Mouse (Mus musculus) liver, embryonic 16.5 days (tissue): Measurements from ENCODE around the gene Fam19a1. TPM values are rescaled to one million over a fixed set of nuclear protein-coding genes. Genes with fewer than 3 reads are reported as not detected.

Experiments used
- ATAC-seq: fragments of 200-750 bp; cut with Nextera tagmentation; 2 replicates; pipeline ENCODE4 v1.8.0; 2017; ENCODE audit warnings: low read depth, mild to moderate bottlenecking, moderate number of reproducible peaks, moderate library complexity
- H3K27ac ChIP-seq: fragments of 300-500 bp; sonication (generic); 2 replicates; pipeline ENCODE4 v1.5.1; 2014; ENCODE audit warnings: mild to moderate bottlenecking, low read length
- H3K27me3 ChIP-seq: fragments of 300-500 bp; sonication (generic); 2 replicates; pipeline ENCODE4 v1.6.1; 2014; ENCODE audit warnings: low read depth, low read length, mixed read lengths; ENCODE audit not compliant: control insufficient read depth, insufficient read depth
- H3K36me3 ChIP-seq: fragments of 300-500 bp; sonication (generic); 2 replicates; pipeline ENCODE4 v1.6.1; 2014; ENCODE audit warnings: mild to moderate bottlenecking; ENCODE audit not compliant: control insufficient read depth, insufficient read depth
- H3K4me1 ChIP-seq: fragments of 300-500 bp; sonication (generic); 2 replicates; pipeline ENCODE4 v1.6.1; 2014; ENCODE audit warnings: low read depth, low read length, mixed read lengths; ENCODE audit not compliant: control insufficient read depth
- H3K4me2 ChIP-seq: fragments of 300-500 bp; sonication (generic); 2 replicates; pipeline ENCODE4 v1.6.1; 2014; ENCODE audit warnings: low read depth, low read length, mixed read lengths
- H3K4me3 ChIP-seq: fragments of 300-500 bp; sonication (generic); 2 replicates; pipeline ENCODE4 v1.5.1; 2014; ENCODE audit warnings: low read depth, mild to moderate bottlenecking, low read length
- H3K9ac ChIP-seq: fragments of 300-500 bp; sonication (generic); 2 replicates; pipeline ENCODE4 v1.6.1; 2014; ENCODE audit warnings: low read depth, low read length
- H3K9me3 ChIP-seq: fragments of 300-500 bp; sonication (generic); replicated peaks from 2 replicates; pipeline ENCODE4 v1.6.1; 2016; ENCODE audit warnings: low read length; ENCODE audit not compliant: control insufficient read depth
- WGBS: fragments of 180-500 bp; shearing (Covaris S2); extraction: QIAGEN DNeasy Blood & Tissue Kit; methylation state at CpG from one replicate; pipeline ENCODE4 v1.1.7; 2014; ENCODE audit not compliant: insufficient replicate concordance; 5-methylcytosine and 5-hydroxymethylcytosine counted together
- polyA plus RNA-seq: library from polyadenylated mRNA; unstranded; fragments of >200 nt; fragmentation: Nextera tagmentation; extraction: Ambion mirVana; gene quantifications from 2 replicates; pipeline ENCODE4 v1.2.1, GENCODE M21; 2015

The Fam19a1 gene
- polyA plus RNA-seq, 1 experiment from 2014 or later = 0.20 TPM

DNA sequence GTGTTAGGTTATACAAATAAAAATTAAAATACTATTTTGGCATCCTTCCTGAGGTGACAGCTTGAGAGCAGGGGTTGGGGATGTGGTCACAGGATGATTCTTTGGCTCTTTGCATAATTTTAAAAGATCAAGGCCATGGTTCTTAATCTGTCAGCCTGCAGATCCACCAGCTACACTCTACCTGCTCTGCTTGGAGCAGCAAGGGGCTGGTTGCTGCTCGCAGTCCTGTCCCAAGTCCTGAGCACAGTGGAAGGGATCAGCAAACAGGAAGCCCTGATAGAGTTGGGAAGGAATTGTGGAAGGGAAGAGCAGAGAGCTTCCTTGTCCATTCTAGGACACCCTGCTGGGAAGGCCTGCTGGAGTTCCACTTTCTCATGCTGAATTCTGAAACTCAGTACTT lies 320.9 kb downstream of the Fam19a1 start:
- Histone ChIP-seq H3K9me3 (no peaks in the 10 kb centered on the region), H3K4me3 (no peak overlapping the region), H3K27ac (no peak overlapping the region), H3K9ac (no peak overlapping the region), H3K4me1 (no peaks in the 10 kb centered on the region), H3K4me2 (no peak overlapping the region), H3K36me3 (no peaks in the 10 kb centered on the region), H3K27me3 (no peaks in the 10 kb centered on the region)
- WGBS = 72% methylated on average over 1 of the region's 1 CpGs
- no peak for ATAC-seq

DNA sequence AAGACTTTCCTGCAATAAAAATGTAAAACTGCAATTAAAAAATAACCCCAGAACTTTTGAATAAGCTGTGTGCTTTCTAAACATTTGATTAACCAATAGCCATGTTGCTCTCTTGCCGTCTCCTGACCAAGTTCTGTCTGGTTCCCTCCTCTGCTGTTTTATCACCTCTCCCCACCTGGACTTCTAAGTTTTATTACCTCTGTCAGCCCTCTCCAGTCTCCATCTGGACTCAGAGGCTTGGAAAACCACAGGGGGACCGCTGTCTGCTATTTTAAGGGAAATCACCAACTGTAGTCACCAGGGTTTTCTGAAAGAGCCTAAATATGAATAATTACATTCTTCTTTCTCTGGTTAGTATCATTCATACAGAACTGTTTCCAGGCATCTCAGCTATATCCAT lies 322.6 kb downstream of the Fam19a1 start:
- Histone ChIP-seq H3K9ac (no peak overlapping the region), H3K27me3 (no peaks in the 10 kb centered on the region), H3K36me3 (no peaks in the 10 kb centered on the region), H3K4me3 (no peak overlapping the region), H3K4me2 (no peak overlapping the region), H3K27ac (no peak overlapping the region), H3K4me1 (no peaks in the 10 kb centered on the region), H3K9me3 (no peaks in the 10 kb centered on the region)
- no peak for ATAC-seq
- 44% methylated on average over 2 of the region's 2 CpGs for WGBS

DNA sequence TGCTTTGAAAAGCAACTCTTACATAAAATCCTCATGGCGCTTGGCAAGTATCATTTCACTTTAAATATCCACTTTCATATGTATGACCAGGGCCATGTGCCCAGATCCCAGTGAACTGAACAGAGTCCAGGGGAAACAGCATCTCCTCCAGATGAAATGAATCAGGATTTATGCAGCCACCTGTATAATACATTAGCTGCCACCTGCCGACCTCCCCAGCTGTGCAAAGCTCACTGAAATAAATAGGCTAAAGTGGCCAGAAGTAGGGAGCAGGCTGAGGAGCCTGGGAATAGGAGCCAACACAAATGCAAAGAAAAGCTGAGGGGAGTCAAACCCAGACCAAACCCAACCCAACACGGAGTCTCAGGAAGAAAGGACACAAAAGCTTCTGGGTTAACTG lies 324.9 kb downstream of the Fam19a1 start:
- no peak overlapping the region for H3K27ac ChIP-seq
- no peak overlapping the region for H3K4me3 ChIP-seq
- no peaks in the 10 kb centered on the region for H3K27me3 ChIP-seq
- no peaks in the 10 kb centered on the region for H3K36me3 ChIP-seq
- no peak for ATAC-seq
- H3K9ac ChIP-seq = no peak overlapping the region
- no peak overlapping the region for H3K4me2 ChIP-seq
- H3K9me3 ChIP-seq = no peaks in the 10 kb centered on the region
- H3K4me1 ChIP-seq = no peaks in the 10 kb centered on the region
- WGBS = 56% methylated on average over 3 of the region's 3 CpGs

DNA sequence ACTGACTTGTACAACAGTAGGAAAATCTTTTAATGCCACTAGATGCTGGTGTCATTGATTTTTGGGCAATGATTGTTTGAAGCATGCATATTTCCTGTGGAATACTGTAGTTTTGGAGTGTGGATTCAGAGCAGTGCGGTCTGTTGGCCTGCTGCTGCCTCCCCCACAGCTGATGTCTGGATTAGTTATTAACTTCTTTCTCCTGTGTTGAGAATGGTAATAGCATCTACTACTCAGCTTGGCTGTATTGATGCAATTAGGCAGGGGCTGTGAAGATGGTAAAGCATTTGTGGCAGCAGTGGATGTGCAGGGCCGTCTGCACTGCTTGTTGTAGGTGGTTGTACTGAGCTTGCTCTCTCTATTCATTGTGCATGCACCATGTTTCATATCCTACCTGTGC lies 326.5 kb downstream of the Fam19a1 start:
- no peak for ATAC-seq
- WGBS = 57% methylated on average over 2 of the region's 2 CpGs
- Histone ChIP-seq H3K4me1 (no peaks in the 10 kb centered on the region), H3K36me3 (no peaks in the 10 kb centered on the region), H3K4me2 (no peak overlapping the region), H3K9ac (no peak overlapping the region), H3K4me3 (no peak overlapping the region), H3K9me3 (no peaks in the 10 kb centered on the region), H3K27ac (no peak overlapping the region), H3K27me3 (no peaks in the 10 kb centered on the region)

DNA sequence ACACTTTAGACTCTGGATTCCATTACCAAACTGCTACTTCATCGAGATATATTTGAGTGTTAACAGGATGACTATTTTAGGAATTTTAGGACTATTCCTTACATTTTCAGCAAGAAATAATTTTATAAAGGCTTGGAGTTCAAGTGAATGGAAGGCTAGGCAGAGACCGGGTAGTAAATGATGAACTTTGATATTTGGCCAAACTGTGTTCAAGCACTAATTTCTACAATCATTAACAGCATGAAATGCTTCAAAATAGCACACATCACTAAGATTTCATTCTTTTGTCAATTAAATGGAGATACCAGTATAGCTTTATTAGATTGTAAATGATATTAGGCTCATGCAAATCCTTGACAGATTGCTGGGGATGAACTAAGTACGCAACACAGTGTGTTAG lies 329.0 kb downstream of the Fam19a1 start:
- ATAC-seq = no peak
- no peak overlapping the region for H3K4me2 ChIP-seq
- no peak overlapping the region for H3K27ac ChIP-seq
- no peaks in the 10 kb centered on the region for H3K36me3 ChIP-seq
- WGBS = 68% methylated on average over 3 of the region's 3 CpGs
- H3K9me3 ChIP-seq = no peaks in the 10 kb centered on the region
- no peak overlapping the region for H3K4me3 ChIP-seq
- no peaks in the 10 kb centered on the region for H3K4me1 ChIP-seq
- no peak overlapping the region for H3K9ac ChIP-seq
- H3K27me3 ChIP-seq = no peaks in the 10 kb centered on the region

DNA sequence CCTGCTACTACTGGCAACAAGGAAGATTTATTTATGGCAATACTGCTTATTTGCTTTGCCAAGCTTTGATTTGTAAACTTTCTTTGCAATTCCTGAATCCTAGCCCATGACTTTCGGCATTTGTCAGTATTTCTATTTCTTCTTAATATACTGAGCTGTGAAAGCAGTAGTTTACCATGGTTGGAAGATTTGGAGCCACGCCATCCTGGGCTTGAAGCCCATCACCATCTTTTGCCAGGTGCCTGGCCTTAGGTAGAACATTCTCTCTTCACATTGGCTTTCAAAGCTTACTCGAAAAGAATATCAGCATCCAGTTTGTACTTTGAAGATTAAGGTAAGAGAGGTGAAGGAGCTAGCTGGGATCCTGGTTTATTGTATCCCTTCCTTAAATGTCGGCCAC lies 334.5 kb downstream of the Fam19a1 start:
- H3K4me2 ChIP-seq = no peak overlapping the region
- 64% methylated on average over 4 of the region's 4 CpGs for WGBS

DNA sequence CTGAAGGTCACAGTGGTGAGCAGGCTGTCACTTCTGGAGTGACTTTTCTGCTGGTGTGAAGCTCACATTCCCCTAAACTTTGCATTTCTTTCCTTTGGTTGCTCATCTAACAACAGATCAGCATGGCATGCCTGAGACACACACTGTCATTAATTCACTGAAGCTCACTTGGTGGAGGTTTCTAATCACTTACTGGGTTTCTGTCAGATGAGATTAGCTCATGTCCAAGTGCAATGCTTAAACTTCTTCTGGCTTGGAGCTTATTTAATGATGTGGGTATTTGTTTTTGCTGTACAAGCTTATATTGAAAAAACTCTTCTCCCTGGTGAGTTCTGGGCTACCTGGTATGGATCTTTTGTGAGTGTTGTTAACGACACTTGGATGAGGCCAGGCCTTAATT lies 343.3 kb downstream of the Fam19a1 start:
- ATAC-seq = no peak
- Histone ChIP-seq H3K9me3 (no peaks in the 10 kb centered on the region), H3K9ac (no peak overlapping the region), H3K36me3 (no peaks in the 10 kb centered on the region), H3K4me3 (no peak overlapping the region), H3K27ac (no peak overlapping the region), H3K4me2 (no peak overlapping the region), H3K27me3 (no peaks in the 10 kb centered on the region), H3K4me1 (no peaks in the 10 kb centered on the region)
- 68% methylated on average over 1 of the region's 1 CpGs for WGBS

More for the DNA sequence above, 334.5 kb downstream of the Fam19a1 start:
- H3K4me1 ChIP-seq = no peaks in the 10 kb centered on the region
- H3K9me3 ChIP-seq = no peaks in the 10 kb centered on the region
- H3K27ac ChIP-seq = no peak overlapping the region
- H3K4me3 ChIP-seq = no peak overlapping the region
- H3K9ac ChIP-seq = no peak overlapping the region
- H3K27me3 ChIP-seq = no peaks in the 10 kb centered on the region
- H3K36me3 ChIP-seq = no peaks in the 10 kb centered on the region
- ATAC-seq = no peak

DNA sequence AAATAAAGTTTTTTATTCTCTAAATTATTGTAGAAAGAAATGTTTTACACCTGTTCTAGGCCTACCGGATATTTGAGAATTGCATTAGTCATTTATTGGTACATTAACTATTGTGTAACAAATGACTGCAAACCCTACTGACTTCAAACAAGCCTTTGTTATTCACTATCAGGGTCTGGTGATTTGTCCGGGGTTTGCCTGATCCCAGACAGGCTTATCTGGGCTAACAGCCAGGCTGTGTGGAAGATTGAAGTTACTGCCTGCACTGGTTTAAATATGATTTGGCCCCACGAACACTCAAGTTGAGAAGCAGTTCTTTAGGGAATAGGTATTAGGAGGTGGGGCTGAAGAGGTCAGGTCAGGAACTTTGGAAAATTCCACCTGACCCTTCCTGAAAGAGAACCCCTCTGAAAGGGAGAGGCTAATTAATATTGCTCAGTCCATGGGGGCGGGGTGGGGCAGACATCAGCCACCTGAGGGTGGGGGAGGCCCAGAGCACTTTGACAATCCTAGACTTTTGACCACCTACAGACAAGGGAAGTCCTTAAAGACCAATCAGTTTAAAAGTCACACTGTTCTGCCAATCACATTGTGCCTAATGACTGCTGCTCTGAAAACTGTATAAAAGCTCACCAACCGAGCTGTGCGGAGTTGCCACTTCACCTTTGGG lies 344.8 kb downstream of the Fam19a1 start:
- no peak overlapping the region for H3K9ac ChIP-seq
- WGBS = 51% methylated on average over 6 of the region's 6 CpGs

DNA sequence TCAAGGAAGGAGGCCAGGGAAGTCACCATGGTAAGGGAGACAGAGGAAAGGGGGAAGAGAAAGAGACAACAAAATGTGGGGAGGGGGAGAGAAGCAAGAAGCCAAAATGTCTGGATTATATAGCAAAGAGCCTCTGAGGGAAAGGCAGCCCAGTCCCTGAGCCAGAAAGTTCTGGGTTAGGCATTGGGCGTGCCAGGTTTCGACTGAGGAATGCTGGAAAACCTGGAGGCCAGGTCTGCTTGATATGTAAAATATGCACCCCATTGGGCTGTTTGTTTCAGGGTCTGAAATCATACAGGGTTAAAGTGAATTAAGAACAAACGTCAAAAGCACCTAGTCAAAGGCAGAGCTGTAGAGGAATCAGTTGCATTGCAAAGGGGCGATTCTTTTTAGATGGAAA lies 346.1 kb downstream of the Fam19a1 start:
- Histone ChIP-seq H3K9me3 (no peaks in the 10 kb centered on the region), H3K4me2 (no peak overlapping the region), H3K9ac (no peak overlapping the region), H3K36me3 (no peaks in the 10 kb centered on the region), H3K27ac (no peak overlapping the region), H3K4me3 (no peak overlapping the region), H3K27me3 (no peaks in the 10 kb centered on the region), H3K4me1 (no peaks in the 10 kb centered on the region)
- 53% methylated on average over 4 of the region's 4 CpGs for WGBS
- no peak for ATAC-seq

More for the DNA sequence above, 344.8 kb downstream of the Fam19a1 start:
- no peak for ATAC-seq
- Histone ChIP-seq H3K4me1 (no peaks in the 10 kb centered on the region), H3K27ac (no peak overlapping the region), H3K9me3 (no peaks in the 10 kb centered on the region), H3K27me3 (no peaks in the 10 kb centered on the region), H3K4me3 (no peak overlapping the region), H3K36me3 (no peaks in the 10 kb centered on the region), H3K4me2 (no peak overlapping the region)
